Mouse (Mus musculus): ENCODE results near the gene Phykpl. TPM values are rescaled to one million over a fixed set of nuclear protein-coding genes. Genes with fewer than 3 reads are reported as not detected.
"Not testable (repeated sequence)": the region's sequence is repeated elsewhere in the genome, so short reads cannot be mapped to it uniquely, and the experiment has no call there.

Phykpl gene
- total RNA-seq, 2 experiments from 2014 or later, result 13.1 to 15.7 TPM

DNA sequence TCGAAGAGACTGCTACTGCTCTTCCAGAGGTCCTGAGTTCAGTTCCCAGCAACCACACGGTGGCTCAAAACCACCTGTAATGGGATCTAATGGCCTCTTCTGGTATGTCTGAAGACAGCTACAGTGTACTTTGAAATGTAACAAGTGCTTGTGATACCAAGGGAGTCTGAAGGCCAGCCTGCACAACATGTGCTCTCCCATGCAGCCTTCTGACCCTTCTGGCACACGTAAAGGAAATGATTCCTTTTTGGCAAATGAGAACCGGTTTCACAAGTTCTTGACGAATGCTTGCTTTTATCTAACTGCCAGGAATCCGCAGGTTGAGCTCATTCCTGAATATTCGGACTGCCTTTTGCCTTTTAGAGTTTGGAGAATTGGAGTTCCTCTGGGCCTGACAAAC is 30.6 kb downstream of the Phykpl start:
- intact Hi-C loops (cut with DNase I), result no loop called here
- no peak for DNase-seq

DNA sequence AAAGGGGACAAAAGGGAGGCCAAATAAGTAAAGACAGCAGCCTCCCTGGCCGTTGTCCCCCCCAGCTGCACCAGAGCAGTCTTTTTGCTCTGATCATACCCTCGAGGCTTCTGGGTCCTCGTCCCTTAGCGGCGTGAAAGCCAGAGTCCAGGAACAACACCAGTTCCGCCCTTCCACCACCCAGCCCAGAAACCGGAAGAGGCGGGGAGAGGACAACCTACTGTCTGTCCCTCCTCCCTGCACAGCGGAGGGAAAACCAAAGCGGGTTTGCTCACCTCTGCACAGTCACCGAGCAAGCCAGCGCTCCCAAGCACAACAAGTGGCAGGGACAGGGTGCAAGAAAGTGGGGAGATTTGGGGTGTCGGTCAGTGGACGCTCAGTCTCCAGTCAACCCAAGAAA is 31.0 kb downstream of the Phykpl start:
- peak; percentile 56 to 63 for DNase-seq
- intact Hi-C loops (cut with DNase I), result no loop called here

DNA sequence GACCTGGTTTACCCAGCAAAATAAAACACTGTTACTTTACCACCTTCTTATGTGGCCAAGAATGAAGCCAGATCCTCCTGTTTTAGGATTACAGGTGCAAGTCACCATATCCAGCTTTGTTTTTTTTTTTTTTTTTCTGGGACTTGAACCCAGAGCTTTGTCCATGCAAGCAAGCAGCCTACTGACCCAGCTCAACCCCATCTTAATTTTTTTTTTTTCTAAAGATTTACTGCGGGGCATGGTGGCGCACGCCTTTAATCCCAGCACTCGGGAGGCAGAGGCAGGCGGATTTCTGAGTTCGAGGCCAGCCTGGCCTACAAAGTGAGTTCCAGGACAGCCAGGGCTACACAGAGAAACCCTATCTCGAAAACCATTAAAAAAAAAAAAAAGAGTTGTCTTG is 31.6 kb downstream of the Phykpl start:
- intact Hi-C loops (cut with DNase I); DNase-seq: not testable (repeated sequence)

DNA sequence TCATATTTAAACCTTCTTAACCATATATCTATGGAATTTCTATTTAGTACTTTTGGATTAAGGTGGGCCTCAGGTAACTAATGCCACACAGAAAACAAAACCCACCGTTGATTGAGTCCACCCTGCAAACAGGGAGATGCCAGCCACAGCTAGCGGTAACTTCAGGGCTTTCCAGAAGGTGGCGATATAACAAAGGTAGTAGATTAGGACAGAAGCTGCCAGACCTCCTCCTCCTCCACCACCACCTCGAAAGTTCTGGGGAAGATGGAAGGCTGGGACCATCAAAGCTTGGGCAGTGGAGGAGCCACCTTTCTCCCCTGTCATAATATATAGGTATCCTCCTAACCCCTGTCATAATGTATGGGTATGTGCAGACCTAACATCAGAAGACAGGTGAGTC is 33.1 kb downstream of the Phykpl start:
- intact Hi-C loops (cut with DNase I), result loop anchor here (1.0 kb wide), 1 partner anchor 64 kb away; no protein-coding TSS in a partner anchor

DNA sequence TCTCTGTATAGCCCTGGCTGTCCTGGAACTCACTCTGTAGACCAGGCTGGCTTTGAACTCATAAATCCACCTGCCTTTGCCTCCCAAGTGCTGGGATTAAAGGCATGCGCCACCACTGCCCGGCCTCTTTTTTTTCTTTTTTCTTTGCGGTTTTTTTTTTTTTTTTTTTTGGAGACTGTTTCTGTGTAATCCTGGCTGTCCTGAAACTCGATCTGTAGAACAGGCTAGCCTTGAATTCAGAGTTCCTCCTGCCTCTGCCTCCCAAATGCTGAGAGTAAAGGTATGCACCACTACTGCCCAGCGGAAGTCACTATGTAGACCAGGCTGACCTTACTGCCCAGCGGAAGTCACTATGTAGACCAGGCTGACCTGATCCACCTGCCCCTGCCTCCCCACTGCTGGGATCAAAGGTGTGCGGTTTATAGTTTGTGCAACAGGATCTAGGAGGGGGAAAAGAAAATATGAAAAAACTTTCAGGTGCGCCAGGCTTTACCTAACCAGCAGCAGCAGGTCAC is 34.4 kb downstream of the Phykpl start:
- intact Hi-C loops (cut with DNase I), result no loop called here
- DNase-seq, result no peak

More for the DNA sequence above, 33.1 kb downstream of the Phykpl start:
- peak in 1 of 2 experiments; percentile 55 for DNase-seq

DNA sequence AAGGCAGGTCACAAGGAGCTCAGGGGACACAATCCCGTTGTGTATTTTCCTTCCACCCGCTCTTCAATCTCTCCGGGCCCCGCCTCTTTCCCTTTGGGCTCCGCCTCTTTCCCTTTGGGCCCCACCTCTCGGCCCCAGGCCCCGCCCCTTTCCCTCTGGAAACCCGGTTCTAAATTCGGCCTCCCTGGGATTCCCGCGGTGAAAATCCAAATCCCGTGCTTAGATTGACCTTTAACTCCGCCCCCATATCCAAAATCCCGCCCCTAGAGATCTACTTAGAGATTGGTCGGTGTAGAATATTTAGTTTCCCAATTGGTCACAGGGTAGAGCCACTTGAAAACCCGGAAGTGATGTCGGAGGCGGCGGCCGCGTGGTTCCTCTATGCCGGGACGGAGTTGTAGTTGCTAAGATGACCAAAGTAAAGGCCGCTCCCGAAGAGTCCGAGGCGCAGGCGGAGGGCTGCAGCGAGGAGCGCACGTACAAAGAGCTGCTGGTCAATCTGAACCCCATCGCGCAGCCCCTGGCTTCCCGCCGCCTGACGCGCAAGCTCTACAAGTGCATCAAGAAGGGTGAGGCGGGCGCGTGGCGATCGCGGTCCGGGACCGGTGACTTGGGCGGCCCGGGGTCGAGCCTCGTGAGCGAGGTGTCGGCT is 35.0 kb downstream of the Phykpl start, which contains the start of gene Nhp2:
Gene Nhp2, plus strand, starts transcription at position 327 of the 652 bp plus-strand sequence.
- DNase-seq, result peak; percentile 92
- intact Hi-C loops (cut with DNase I), result no loop called here

- intact Hi-C loops (cut with DNase I), result no loop called here
Measured at GRCm38 (mm10) chr11:51620084-51620483, 35.5 kb downstream of the Phykpl start.

GRCm38 (mm10) chr11:51621776-51622175 is 37.2 kb downstream of the Phykpl start:
- intact Hi-C loops (cut with DNase I), result no loop called here
- no peak for DNase-seq

More at GRCm38 (mm10) chr11:51620084-51620483, 35.5 kb downstream of the Phykpl start:
- DNase-seq, result no peak

- intact Hi-C loops (cut with DNase I), result no loop called here
- no peak for DNase-seq
Measured at GRCm38 (mm10) chr11:51622971-51623491, 38.5 kb downstream of the Phykpl start.

- intact Hi-C loops (cut with DNase I), result no loop called here
Measured at GRCm38 (mm10) chr11:51625187-51625820, 40.7 kb downstream of the Phykpl start.

GRCm38 (mm10) chr11:51627425-51627824 is 42.9 kb downstream of the Phykpl start:
- DNase-seq, result no peak
- intact Hi-C loops (cut with DNase I), result no loop called here

More at GRCm38 (mm10) chr11:51625187-51625820, 40.7 kb downstream of the Phykpl start:
- DNase-seq, result no peak

GRCm38 (mm10) chr11:51627907-51628306 is 43.4 kb downstream of the Phykpl start:
- DNase-seq, result no peak
- intact Hi-C loops (cut with DNase I), result no loop called here

GRCm38 (mm10) chr11:51629651-51630314 is 45.2 kb downstream of the Phykpl start:
- intact Hi-C loops (cut with DNase I), result no loop called here
- no peak for DNase-seq

GRCm38 (mm10) chr11:51632130-51632753 is 47.7 kb downstream of the Phykpl start:
- intact Hi-C loops (cut with DNase I), result no loop called here
- no peak for DNase-seq

DNA sequence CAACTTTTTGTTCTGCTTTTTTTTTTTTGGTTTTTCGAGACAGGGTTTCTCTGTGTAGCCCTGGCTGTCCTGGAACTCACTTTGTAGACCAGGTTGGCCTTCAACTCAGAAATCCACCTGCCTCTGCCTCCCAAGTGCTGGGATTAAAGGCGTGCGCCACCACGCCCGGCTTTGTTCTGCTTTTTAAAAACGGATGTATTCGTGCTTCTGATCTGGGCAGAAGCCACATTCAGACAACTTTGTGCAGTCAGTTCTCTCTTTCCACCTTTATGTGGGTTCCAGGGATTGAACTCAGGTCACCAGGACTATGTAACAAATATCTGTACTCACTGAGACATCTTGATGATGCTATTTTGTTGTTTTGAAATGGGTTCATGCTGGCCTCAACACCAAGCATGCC is 48.6 kb downstream of the Phykpl start:
- DNase-seq; intact Hi-C loops (cut with DNase I): not testable (repeated sequence)

DNA sequence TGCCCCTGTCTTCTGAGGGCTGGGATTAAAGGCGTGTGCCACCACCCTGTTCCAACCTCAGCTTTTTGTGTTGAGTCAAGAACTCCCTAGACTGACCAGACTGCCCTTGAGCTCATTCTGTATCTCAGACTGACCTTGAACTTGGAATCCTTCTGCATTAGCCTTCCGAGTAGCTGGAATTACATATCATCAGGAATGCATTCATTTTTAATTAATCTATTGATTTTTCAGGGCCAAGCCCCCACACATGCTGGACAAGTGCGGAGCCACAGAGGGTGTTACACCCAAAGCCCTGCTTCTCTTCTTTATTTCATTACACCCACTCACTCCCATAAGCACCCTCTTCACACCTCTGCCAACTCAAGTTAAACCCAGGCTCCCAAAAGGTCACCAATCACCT is 49.2 kb downstream of the Phykpl start:
- intact Hi-C loops (cut with DNase I), result no loop called here
- DNase-seq, result no peak

GRCm38 (mm10) chr11:51635127-51635524 is 50.6 kb downstream of the Phykpl start:
- intact Hi-C loops (cut with DNase I), result no loop called here

DNA sequence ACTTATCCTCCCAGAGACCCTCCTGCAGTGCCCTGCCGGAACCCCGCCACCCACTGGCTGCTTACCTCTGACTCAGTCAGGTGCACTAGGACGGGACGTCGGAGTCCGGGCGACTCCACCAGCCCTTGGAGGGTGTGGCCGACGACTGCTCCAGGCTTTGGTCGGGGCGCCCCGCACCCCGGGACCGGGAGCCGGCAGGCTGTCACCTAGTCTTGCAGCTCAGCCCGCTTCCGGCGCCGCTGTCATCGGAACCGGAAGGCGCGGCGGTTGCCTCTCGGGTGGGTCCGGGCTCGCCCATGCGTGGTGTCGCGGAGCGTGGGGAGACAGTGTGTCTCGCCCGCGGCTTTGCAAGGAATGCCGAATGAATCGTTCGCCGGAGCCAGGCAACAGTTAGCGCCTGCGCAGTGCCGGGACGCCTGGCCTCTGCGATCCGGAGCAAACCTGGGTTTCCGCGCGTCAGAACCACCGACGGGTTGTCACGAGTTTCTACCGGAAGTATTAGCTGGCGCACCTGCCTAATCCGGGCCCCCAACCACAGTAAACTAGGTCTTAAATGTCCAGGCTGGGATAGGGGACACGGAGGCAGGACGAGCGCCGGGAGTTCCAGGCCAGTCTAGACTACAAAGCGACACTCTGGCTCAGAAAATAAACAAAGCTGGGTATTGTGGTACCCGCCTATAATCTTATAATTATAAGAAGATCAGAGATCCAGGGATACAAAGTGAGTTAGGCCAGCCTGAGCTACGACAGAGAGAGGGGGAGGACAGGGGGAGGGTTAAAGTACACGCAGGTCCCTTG is 51.2 kb downstream of the Phykpl start, which contains the start of gene Rmnd5b:
Gene Rmnd5b, minus strand, starts transcription at position 372 of the 798 bp plus-strand sequence.
- peak; percentile 83 to 88 for DNase-seq
- intact Hi-C loops (cut with DNase I), result no loop called here

More at GRCm38 (mm10) chr11:51635127-51635524, 50.6 kb downstream of the Phykpl start:
- no peak for DNase-seq

DNA sequence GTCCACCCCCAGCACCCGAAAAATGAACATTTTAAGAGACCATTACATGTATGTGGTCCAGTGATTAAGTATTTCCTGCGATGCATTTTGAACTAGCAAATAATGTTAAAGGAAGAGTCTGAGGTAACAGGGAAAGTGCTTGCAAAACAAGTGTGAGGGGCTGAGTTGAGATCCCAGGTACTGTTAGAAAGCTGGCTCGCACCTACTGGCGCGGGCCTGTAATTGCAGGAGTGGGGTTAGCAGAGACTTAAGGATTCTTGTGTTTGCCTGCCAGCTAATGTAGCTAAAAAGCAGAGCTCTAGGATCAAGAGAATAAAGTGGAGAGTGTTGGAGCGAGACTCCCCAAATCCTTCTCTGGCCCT is 51.7 kb downstream of the Phykpl start:
- DNase-seq, result peak in 1 of 2 experiments; percentile 42
- intact Hi-C loops (cut with DNase I), result no loop called here
